Mouse (Mus musculus) heart, postnatal 36 days (tissue): Measurements from ENCODE around the gene Cops7a. TPM values are rescaled to one million over a fixed set of nuclear protein-coding genes. Genes with fewer than 3 reads are reported as not detected.

ENCODE experiments used
- DNase-seq, 2 experiments: peaks; one replicate each; pipeline ENCODE4 v3.0.0; 2021 to 2022
- intact Hi-C: fragments of 180-260 bp; cut with DNase I; formaldehyde crosslinking; loops from one replicate; pipeline ENCODE4 v1.15.1; 2025
- total RNA-seq, 2 experiments: library from RNA; stranded (reverse); gene quantifications; 2 replicates each; pipeline ENCODE4 v1.2.3; 2021

Cops7a gene
- total RNA-seq, 2 experiments from 2014 or later: 93.6 to 98.8 TPM

- intact Hi-C loops: no loop called here
- peak in 1 of 2 experiments; percentile 17 for DNase-seq
Measured at GRCm38 (mm10) chr6:124920318-124921085, 44.8 kb downstream of the Cops7a start.

GRCm38 (mm10) chr6:124919695-124920317, 45.5 kb downstream of the Cops7a start, which contains the start of gene Ptms:
TSS of gene Ptms (minus strand) at chr6:124920103.
- intact Hi-C loops: loop anchor here (10.0 kb wide), 1 partner anchor 435 kb away; no protein-coding TSS in a partner anchor
- peak; percentile 91 to 93 for DNase-seq

- intact Hi-C loops: loop anchor here (10.0 kb wide), 1 partner anchor 436 kb away; no protein-coding TSS in a partner anchor
- no peak for DNase-seq
Measured at GRCm38 (mm10) chr6:124918890-124919627, 46.3 kb downstream of the Cops7a start.

GRCm38 (mm10) chr6:124918331-124918690, 47.0 kb downstream of the Cops7a start:
- no peak for DNase-seq
- intact Hi-C loops: loop anchor here (10.0 kb wide), 1 partner anchor 436 kb away; no protein-coding TSS in a partner anchor

- intact Hi-C loops: loop anchor here (1.0 to 10.0 kb wide), 3 partner anchors 13 to 437 kb away; no protein-coding TSS in a partner anchor
- peak; percentile 89 to 93 for DNase-seq
Measured at GRCm38 (mm10) chr6:124917518-124918330, 47.6 kb downstream of the Cops7a start.

GRCm38 (mm10) chr6:124916695-124917517, 48.4 kb downstream of the Cops7a start:
- intact Hi-C loops: loop anchor here (1.0 to 10.0 kb wide), 3 partner anchors 13 to 438 kb away; no protein-coding TSS in a partner anchor
- DNase-seq: peak; percentile 97

GRCm38 (mm10) chr6:124915942-124916694, 49.2 kb downstream of the Cops7a start:
- intact Hi-C loops: loop anchor here (10.0 kb wide), 1 partner anchor 439 kb away; no protein-coding TSS in a partner anchor
- DNase-seq: peak; percentile 19 to 27

GRCm38 (mm10) chr6:124915160-124915941, 50.0 kb downstream of the Cops7a start:
- intact Hi-C loops: loop anchor here (10.0 kb wide), 1 partner anchor 439 kb away; no protein-coding TSS in a partner anchor
- peak in 1 of 2 experiments; percentile 32 for DNase-seq

GRCm38 (mm10) chr6:124914511-124914910, 50.8 kb downstream of the Cops7a start:
- DNase-seq: no peak
- intact Hi-C loops: loop anchor here (10.0 kb wide), 1 partner anchor 440 kb away; no protein-coding TSS in a partner anchor

GRCm38 (mm10) chr6:124913721-124914285, 51.5 kb downstream of the Cops7a start:
- intact Hi-C loops: loop anchor here (10.0 kb wide), 1 partner anchor 441 kb away; no protein-coding TSS in a partner anchor
- DNase-seq: no peak

GRCm38 (mm10) chr6:124913214-124913613, 52.1 kb downstream of the Cops7a start:
- no peak for DNase-seq
- intact Hi-C loops: loop anchor here (10.0 kb wide), 1 partner anchor 442 kb away; no protein-coding TSS in a partner anchor

GRCm38 (mm10) chr6:124911533-124912218, 53.7 kb downstream of the Cops7a start, which contains the start of gene Lag3:
TSS of gene Lag3 (minus strand) at chr6:124911705.
- no peak for DNase-seq

GRCm38 (mm10) chr6:124910032-124910431, 55.3 kb downstream of the Cops7a start:
- DNase-seq: no peak
- intact Hi-C loops: loop anchor here (10.0 kb wide), 1 partner anchor 445 kb away; no protein-coding TSS in a partner anchor

More at GRCm38 (mm10) chr6:124911533-124912218, 53.7 kb downstream of the Cops7a start, which contains the start of gene Lag3:
- intact Hi-C loops: loop anchor here (10.0 kb wide), 1 partner anchor 443 kb away; no protein-coding TSS in a partner anchor
